Mouse (Mus musculus) forebrain, embryonic 10.5 days (tissue): Measurements from ENCODE around the gene Sphkap. TPM values are rescaled to one million over a fixed set of nuclear protein-coding genes. Genes with fewer than 3 reads are reported as not detected.
A peak's percentile ranks its signal among the peaks of the same experiment; 100 is the strongest.

ENCODE experiments used
- DNase-seq: peaks from one replicate; pipeline ENCODE4 v3.0.0-alpha.2; 2017; ENCODE audit warnings: low spot score; ENCODE audit errors: extremely low spot score
- H3K27ac ChIP-seq: fragments of 300-500 bp; sonication (generic); 2 replicates; pipeline ENCODE4 v1.5.1; 2016; ENCODE audit warnings: mild to moderate bottlenecking
- H3K27me3 ChIP-seq: fragments of 300-500 bp; sonication (generic); 2 replicates; pipeline ENCODE4 v1.6.1; 2016; ENCODE audit warnings: mild to moderate bottlenecking; ENCODE audit not compliant: poor library complexity, severe bottlenecking
- H3K36me3 ChIP-seq: fragments of 300-500 bp; sonication (generic); replicated peaks from 2 replicates; pipeline ENCODE4 v1.6.1; 2016; ENCODE audit warnings: mild to moderate bottlenecking, moderate library complexity
- H3K4me1 ChIP-seq: fragments of 300-500 bp; sonication (generic); 2 replicates; pipeline ENCODE4 v1.6.1; 2016
- H3K4me3 ChIP-seq: fragments of 300-500 bp; sonication (generic); 2 replicates; pipeline ENCODE4 v1.5.1; 2016; ENCODE audit warnings: mild to moderate bottlenecking, moderate library complexity
- H3K9me3 ChIP-seq: fragments of 300-500 bp; sonication (generic); 2 replicates; pipeline ENCODE4 v1.6.1; 2016; ENCODE audit warnings: mild to moderate bottlenecking, moderate library complexity
- WGBS: fragments of 180-500 bp; shearing (Covaris S2); methylation state at CpG from one replicate; pipeline ENCODE4 v1.1.7; 2016; 5-methylcytosine and 5-hydroxymethylcytosine counted together
- polyA plus RNA-seq: library from polyadenylated mRNA; unstranded; fragments of >200 nt; fragmentation: Nextera tagmentation; extraction: Ambion mirVana; gene quantifications from 2 replicates; pipeline ENCODE4 v1.2.1, GENCODE M21; 2016

The Sphkap gene
- polyA plus RNA-seq = 0.22 and 0.34 TPM in 2 replicates

- Histone ChIP-seq H3K27ac (peak within 1 kb of the TSS; percentile 44; the same call in 1 of the 2 replicates), H3K36me3 (no peaks in the 10 kb centered on the region), H3K9me3 (no peaks in the 10 kb centered on the region), H3K4me3 (peak within 1 kb of the TSS; percentile 57), H3K27me3 (peaks cover 17% of the 10 kb centered on the region), H3K4me1 (peaks cover 14% of the 10 kb centered on the region)
- WGBS = 0% methylated on average over 16 of the region's 16 CpGs
- DNase-seq = peak; percentile 51
Measured at GRCm38 (mm10) chr1:83408021-83408464, at the start of gene Sphkap. Sphkap (minus strand) TSS chr1:83408200.

GRCm38 (mm10) chr1:83451291-83451690, 43.3 kb upstream of the Sphkap start:
- H3K4me1 ChIP-seq = no peaks in the 10 kb centered on the region
- no peak for DNase-seq
- no peaks in the 10 kb centered on the region for H3K9me3 ChIP-seq
- no peak overlapping the region for H3K27ac ChIP-seq
- 75% methylated on average over 5 of the region's 5 CpGs for WGBS
- no peak overlapping the region for H3K4me3 ChIP-seq
- no peaks in the 10 kb centered on the region for H3K27me3 ChIP-seq
- H3K36me3 ChIP-seq = no peaks in the 10 kb centered on the region

- Histone ChIP-seq H3K9me3 (no peaks in the 10 kb centered on the region), H3K27me3 (no peaks in the 10 kb centered on the region), H3K36me3 (no peaks in the 10 kb centered on the region), H3K4me1 (no peaks in the 10 kb centered on the region), H3K27ac (no peak overlapping the region), H3K4me3 (no peak overlapping the region)
- no peak for DNase-seq
- 98% methylated on average over 2 of the region's 2 CpGs for WGBS
Measured at GRCm38 (mm10) chr1:83440422-83440821, 32.4 kb upstream of the Sphkap start.

GRCm38 (mm10) chr1:83433932-83434331, 25.9 kb upstream of the Sphkap start:
- 95% methylated on average over 3 of the region's 3 CpGs for WGBS
- H3K9me3 ChIP-seq = no peaks in the 10 kb centered on the region

GRCm38 (mm10) chr1:83429866-83430265, 21.9 kb upstream of the Sphkap start:
- H3K9me3 ChIP-seq = no peaks in the 10 kb centered on the region
- no peak overlapping the region for H3K27ac ChIP-seq
- no peaks in the 10 kb centered on the region for H3K36me3 ChIP-seq
- no peaks in the 10 kb centered on the region for H3K27me3 ChIP-seq
- no peak for DNase-seq
- no peak overlapping the region for H3K4me3 ChIP-seq
- H3K4me1 ChIP-seq = no peaks in the 10 kb centered on the region

More at GRCm38 (mm10) chr1:83433932-83434331, 25.9 kb upstream of the Sphkap start:
- no peak overlapping the region for H3K4me3 ChIP-seq
- no peak for DNase-seq
- H3K27ac ChIP-seq = no peak overlapping the region
- H3K36me3 ChIP-seq = no peaks in the 10 kb centered on the region
- H3K4me1 ChIP-seq = no peaks in the 10 kb centered on the region
- no peaks in the 10 kb centered on the region for H3K27me3 ChIP-seq

GRCm38 (mm10) chr1:83407616-83408015, 384 bp downstream of the Sphkap start:
- peak overlapping the region; percentile 44; the same call in 1 of the 2 replicates for H3K27ac ChIP-seq
- peaks cover 14% of the 10 kb centered on the region for H3K4me1 ChIP-seq
- no peaks in the 10 kb centered on the region for H3K9me3 ChIP-seq
- peak; percentile 14 for DNase-seq
- peaks cover 17% of the 10 kb centered on the region for H3K27me3 ChIP-seq
- 5% methylated on average over 11 of the region's 11 CpGs for WGBS
- H3K4me3 ChIP-seq = peak overlapping the region; percentile 57
- no peaks in the 10 kb centered on the region for H3K36me3 ChIP-seq

- Histone ChIP-seq H3K36me3 (no peaks in the 10 kb centered on the region), H3K27me3 (peaks cover 17% of the 10 kb centered on the region), H3K9me3 (no peaks in the 10 kb centered on the region), H3K4me3 (peak overlapping the region; percentile 57), H3K4me1 (peaks cover 14% of the 10 kb centered on the region), H3K27ac (no peak overlapping the region)
- no peak for DNase-seq
- WGBS = 9% methylated on average over 8 of the region's 8 CpGs
Measured at GRCm38 (mm10) chr1:83406882-83407549, 984 bp downstream of the Sphkap start.

GRCm38 (mm10) chr1:83401079-83401478, 6.9 kb downstream of the Sphkap start:
- no peak for DNase-seq
- Histone ChIP-seq H3K27me3 (no peaks in the 10 kb centered on the region), H3K4me3 (no peak overlapping the region), H3K27ac (no peak overlapping the region), H3K9me3 (no peaks in the 10 kb centered on the region), H3K36me3 (no peaks in the 10 kb centered on the region), H3K4me1 (no peaks in the 10 kb centered on the region)
- WGBS = 88% methylated on average over 1 of the region's 1 CpGs

- Histone ChIP-seq H3K4me3 (no peak overlapping the region), H3K9me3 (no peaks in the 10 kb centered on the region), H3K36me3 (no peaks in the 10 kb centered on the region), H3K4me1 (no peaks in the 10 kb centered on the region), H3K27ac (no peak overlapping the region), H3K27me3 (no peaks in the 10 kb centered on the region)
- DNase-seq = no peak
- WGBS = 87% methylated on average over 2 of the region's 2 CpGs
Measured at GRCm38 (mm10) chr1:83396284-83396683, 11.7 kb downstream of the Sphkap start.

GRCm38 (mm10) chr1:83395559-83395958, 12.4 kb downstream of the Sphkap start:
- no peak for DNase-seq
- 83% methylated on average over 5 of the region's 5 CpGs for WGBS
- Histone ChIP-seq H3K36me3 (no peaks in the 10 kb centered on the region), H3K9me3 (no peaks in the 10 kb centered on the region), H3K4me3 (no peak overlapping the region), H3K27me3 (no peaks in the 10 kb centered on the region), H3K27ac (no peak overlapping the region), H3K4me1 (no peaks in the 10 kb centered on the region)

GRCm38 (mm10) chr1:83389419-83389818, 18.6 kb downstream of the Sphkap start:
- Histone ChIP-seq H3K4me3 (no peak overlapping the region), H3K9me3 (no peaks in the 10 kb centered on the region), H3K36me3 (no peaks in the 10 kb centered on the region), H3K27ac (no peak overlapping the region), H3K27me3 (no peaks in the 10 kb centered on the region), H3K4me1 (peaks cover 4% of the 10 kb centered on the region; the same call in 1 of the 2 replicates)
- 80% methylated on average over 4 of the region's 4 CpGs for WGBS
- DNase-seq = no peak

- Histone ChIP-seq H3K36me3 (no peaks in the 10 kb centered on the region), H3K9me3 (no peaks in the 10 kb centered on the region), H3K4me1 (no peaks in the 10 kb centered on the region), H3K4me3 (no peak overlapping the region), H3K27me3 (no peaks in the 10 kb centered on the region), H3K27ac (no peak overlapping the region)
- DNase-seq = no peak
- WGBS = 84% methylated on average over 1 of the region's 1 CpGs
Measured at GRCm38 (mm10) chr1:83377404-83377803, 30.6 kb downstream of the Sphkap start.

GRCm38 (mm10) chr1:83366456-83366855, 41.5 kb downstream of the Sphkap start:
- H3K36me3 ChIP-seq = no peaks in the 10 kb centered on the region
- 91% methylated on average over 5 of the region's 5 CpGs for WGBS

More at GRCm38 (mm10) chr1:83366456-83366855, 41.5 kb downstream of the Sphkap start:
- Histone ChIP-seq H3K27me3 (no peaks in the 10 kb centered on the region), H3K27ac (no peak overlapping the region), H3K4me1 (no peaks in the 10 kb centered on the region), H3K9me3 (no peaks in the 10 kb centered on the region), H3K4me3 (no peak overlapping the region)
- DNase-seq = no peak
